Mouse (Mus musculus) heart, postnatal 0 days (tissue): Measurements from ENCODE around the gene Plaur.

Experiments
- CTCF ChIP-seq: IDR thresholded peaks from 2 replicates; pipeline ENCODE4 v1.5.1; 2016; ENCODE audit warnings: antibody characterized with exemption, control low read depth, low read depth
- EP300 ChIP-seq: IDR thresholded peaks from 2 replicates; pipeline ENCODE4 v1.6.1; 2016; ENCODE audit warnings: antibody characterized with exemption, low read depth

GRCm38 (mm10) chr7:24480121-24480941 is 18.0 kb downstream of the Plaur start:
- no peak for TF ChIP-seq EP300
- no peak for TF ChIP-seq CTCF
